Mouse (Mus musculus) C2C12 (cell line): ENCODE data around the gene Tmc8. TPM values are rescaled to one million over a fixed set of nuclear protein-coding genes. Genes with fewer than 3 reads are reported as not detected.
A peak's percentile ranks its signal among the peaks of the same experiment; 100 is the strongest.

Source experiments
- H3K27me3 ChIP-seq: one replicate; pipeline ENCODE4 v1.6.1; 2011; ENCODE audit not compliant: control insufficient read depth, insufficient read depth, insufficient read length
- H3K36me3 ChIP-seq: one replicate; pipeline ENCODE4 v1.6.1; 2011; ENCODE audit not compliant: control insufficient read depth, insufficient read depth
- H3K4me3 ChIP-seq: one replicate; pipeline ENCODE4 v1.5.1; 2011; ENCODE audit warnings: mild to moderate bottlenecking, control low read depth; ENCODE audit not compliant: poor library complexity, insufficient read depth, severe bottlenecking
- H3K79me2 ChIP-seq: one replicate; pipeline ENCODE4 v1.6.1; 2011; ENCODE audit not compliant: control insufficient read depth, insufficient read depth
- H3K79me3 ChIP-seq: one replicate; pipeline ENCODE4 v1.6.1; 2011; ENCODE audit warnings: low read depth, control low read depth
- H3ac ChIP-seq: one replicate; pipeline ENCODE3; 2011; ENCODE audit warnings: low read depth; ENCODE audit not compliant: control insufficient read depth, insufficient read length
- CEBPB ChIP-seq: IDR thresholded peaks from one replicate; pipeline ENCODE4 v1.6.1; 2011; ENCODE audit warnings: low read depth, mild to moderate bottlenecking, control low read depth, moderate library complexity
- CTCF ChIP-seq: IDR thresholded peaks from one replicate; pipeline ENCODE4 v1.5.1; 2011; ENCODE audit not compliant: control insufficient read depth, insufficient read depth, insufficient read length
- FOSL1 ChIP-seq: IDR thresholded peaks from one replicate; pipeline ENCODE4 v1.8.0; 2011; ENCODE audit warnings: mild to moderate bottlenecking, low read length; ENCODE audit not compliant: poor library complexity, insufficient read depth, severe bottlenecking
- MAX ChIP-seq: IDR thresholded peaks from one replicate; pipeline ENCODE4 v1.6.1; 2011; ENCODE audit warnings: mild to moderate bottlenecking, control low read depth
- MYOD1 ChIP-seq: IDR thresholded peaks from one replicate; pipeline ENCODE4 v1.6.1; 2011; ENCODE audit warnings: low read depth; ENCODE audit not compliant: control insufficient read depth, insufficient read length
- MYOG ChIP-seq: IDR thresholded peaks from one replicate; pipeline ENCODE4 v1.6.1; 2011; ENCODE audit not compliant: control insufficient read depth, insufficient read length; ENCODE audit errors: extremely low read depth
- USF1 ChIP-seq: IDR thresholded peaks from one replicate; pipeline ENCODE4 v1.6.1; 2011; ENCODE audit warnings: low read depth, mild to moderate bottlenecking, control low read depth, moderate library complexity
- polyA plus RNA-seq: library from polyadenylated mRNA; unstranded; fragments of >200 nt; fragmentation: generic; extraction: Trizol; gene quantifications from one replicate; pipeline ENCODE4 v1.2.1, GENCODE M21; 2012; ENCODE audit warnings: missing spikeins

The Tmc8 gene
- polyA plus RNA-seq, 1 experiment: 0.09 TPM

DNA sequence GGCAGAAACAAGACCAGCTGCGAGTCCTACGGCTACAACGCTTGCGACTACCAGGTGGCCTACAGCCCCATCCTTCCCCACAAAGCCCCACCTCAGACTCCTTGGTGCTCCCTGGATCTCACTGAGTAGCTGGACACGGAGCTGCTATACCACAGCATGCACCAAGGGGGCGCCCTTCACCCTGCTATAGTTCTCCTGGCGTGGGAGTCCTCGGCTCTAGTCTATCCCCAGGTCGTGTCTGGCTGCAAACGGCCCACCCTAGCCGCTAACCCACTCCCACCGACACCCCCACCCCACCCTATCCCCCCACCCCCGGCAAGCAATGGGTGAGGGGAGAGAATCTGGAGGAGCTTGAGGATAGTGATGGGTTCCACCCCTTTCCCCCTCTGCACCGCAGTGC, 8.4 kb downstream of the Tmc8 start:
- no peaks in the 10 kb centered on the region for H3K36me3 ChIP-seq
- H3K79me2 ChIP-seq: no peaks in the 10 kb centered on the region
- TF ChIP-seq CTCF (peak; percentile 91), MYOG (no peak)
- H3ac ChIP-seq: no peak overlapping the region
- H3K27me3 ChIP-seq: no peaks in the 10 kb centered on the region
- no peak overlapping the region for H3K4me3 ChIP-seq
- H3K79me3 ChIP-seq: no peaks in the 10 kb centered on the region

DNA sequence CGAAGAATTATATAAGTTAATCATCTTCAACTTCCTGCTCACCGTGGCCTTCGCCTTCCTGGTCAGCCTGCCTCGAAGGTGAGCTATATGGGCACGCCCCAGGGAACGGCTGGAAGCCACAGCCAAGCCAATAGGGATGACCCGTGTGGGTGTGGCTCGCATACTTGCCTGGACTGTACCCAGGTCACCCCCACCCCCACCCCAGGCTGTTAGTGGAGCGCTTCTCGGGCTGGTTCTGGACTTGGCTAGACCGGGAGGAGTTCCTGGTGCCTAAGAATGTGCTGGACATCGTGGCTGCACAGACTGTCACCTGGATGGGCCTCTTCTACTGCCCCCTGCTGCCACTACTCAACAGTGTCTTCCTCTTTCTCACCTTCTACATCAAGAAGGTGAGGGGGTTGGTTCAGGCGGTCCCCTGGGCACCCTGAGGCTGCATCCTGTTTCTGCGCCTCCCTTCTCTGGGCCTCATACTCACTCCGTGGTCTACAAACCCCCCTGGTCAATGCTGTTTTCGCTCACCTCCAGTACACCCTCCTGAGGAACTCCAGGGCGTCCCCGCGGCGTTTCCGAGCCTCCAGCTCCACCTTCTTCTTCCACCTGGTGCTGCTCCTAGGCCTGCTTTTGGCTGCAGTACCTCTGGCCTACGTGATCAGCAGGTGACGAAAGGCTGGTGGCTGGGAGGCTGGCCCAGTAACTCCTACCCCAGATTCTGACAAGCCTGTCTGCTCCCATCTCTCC, 9.0 kb downstream of the Tmc8 start:
- Histone ChIP-seq H3K36me3 (no peaks in the 10 kb centered on the region), H3K4me3 (no peak overlapping the region), H3K79me2 (no peaks in the 10 kb centered on the region), H3K79me3 (no peaks in the 10 kb centered on the region), H3K27me3 (no peaks in the 10 kb centered on the region), H3ac (no peak overlapping the region)
- TF ChIP-seq USF1 (no peak), MAX (no peak), CTCF (no peak), MYOG (no peak), CEBPB (no peak), FOSL1 (no peak), MYOD1 (no peak)

DNA sequence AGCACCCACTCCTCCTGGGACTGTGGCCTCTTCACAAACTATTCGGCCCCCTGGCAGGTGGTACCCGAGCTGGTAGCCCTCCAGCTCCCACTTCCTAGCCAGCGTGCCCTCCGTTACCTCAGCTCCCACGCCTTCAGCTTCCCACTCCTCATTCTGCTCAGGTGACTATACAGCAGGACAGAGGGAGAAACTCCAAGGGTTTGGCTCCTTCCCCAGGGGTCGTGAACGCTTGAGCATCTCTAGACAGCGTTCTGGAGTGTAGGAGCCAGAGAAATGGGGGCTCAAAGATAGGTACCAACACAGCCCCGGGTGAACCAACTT, 9.5 kb downstream of the Tmc8 start:
- Histone ChIP-seq H3K4me3 (no peak overlapping the region), H3K79me2 (no peaks in the 10 kb centered on the region), H3K27me3 (no peaks in the 10 kb centered on the region), H3K79me3 (no peaks in the 10 kb centered on the region), H3ac (no peak overlapping the region), H3K36me3 (no peaks in the 10 kb centered on the region)
- TF ChIP-seq MYOG: no peak
- TF ChIP-seq MYOD1: no peak
- TF ChIP-seq MAX: no peak
- no peak for TF ChIP-seq CEBPB
- TF ChIP-seq CTCF: no peak
- no peak for TF ChIP-seq FOSL1
- no peak for TF ChIP-seq USF1

DNA sequence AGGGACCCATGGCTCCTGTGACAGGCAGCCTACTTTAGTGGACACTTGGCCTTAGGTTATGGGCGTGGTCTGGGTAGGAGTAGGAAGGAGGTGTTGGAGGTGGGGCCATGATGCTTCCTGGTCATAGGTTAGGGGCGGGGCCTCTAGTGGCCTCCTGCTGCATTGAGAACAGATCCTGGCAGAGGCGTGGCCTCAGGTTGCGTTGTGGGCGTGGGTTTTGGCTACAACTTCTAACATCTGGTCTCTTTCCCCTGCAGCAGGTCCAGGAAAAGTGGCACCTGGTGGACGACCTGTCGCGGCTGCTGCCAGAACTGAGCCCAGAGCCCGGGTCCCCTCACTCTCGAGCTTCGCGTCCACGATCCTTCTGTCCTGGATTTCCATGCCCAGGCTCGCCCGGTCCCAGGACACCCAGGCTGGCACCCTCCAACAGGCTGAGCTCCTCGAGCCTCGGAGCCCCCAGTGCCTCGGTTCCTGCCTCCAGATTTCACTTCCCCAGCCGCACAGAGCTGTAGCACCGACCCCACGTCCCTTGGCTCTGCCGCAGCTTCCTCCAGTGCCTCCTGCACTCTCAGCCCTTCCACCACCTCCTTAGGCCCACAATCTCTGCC, 10.5 kb downstream of the Tmc8 start:
- Histone ChIP-seq H3K27me3 (no peaks in the 10 kb centered on the region), H3ac (no peak overlapping the region), H3K79me2 (no peaks in the 10 kb centered on the region), H3K36me3 (no peaks in the 10 kb centered on the region), H3K79me3 (no peaks in the 10 kb centered on the region), H3K4me3 (no peak overlapping the region)
- TF ChIP-seq CTCF (no peak), MYOD1 (no peak), MYOG (no peak), FOSL1 (no peak), MAX (no peak), USF1 (no peak), CEBPB (no peak)

DNA sequence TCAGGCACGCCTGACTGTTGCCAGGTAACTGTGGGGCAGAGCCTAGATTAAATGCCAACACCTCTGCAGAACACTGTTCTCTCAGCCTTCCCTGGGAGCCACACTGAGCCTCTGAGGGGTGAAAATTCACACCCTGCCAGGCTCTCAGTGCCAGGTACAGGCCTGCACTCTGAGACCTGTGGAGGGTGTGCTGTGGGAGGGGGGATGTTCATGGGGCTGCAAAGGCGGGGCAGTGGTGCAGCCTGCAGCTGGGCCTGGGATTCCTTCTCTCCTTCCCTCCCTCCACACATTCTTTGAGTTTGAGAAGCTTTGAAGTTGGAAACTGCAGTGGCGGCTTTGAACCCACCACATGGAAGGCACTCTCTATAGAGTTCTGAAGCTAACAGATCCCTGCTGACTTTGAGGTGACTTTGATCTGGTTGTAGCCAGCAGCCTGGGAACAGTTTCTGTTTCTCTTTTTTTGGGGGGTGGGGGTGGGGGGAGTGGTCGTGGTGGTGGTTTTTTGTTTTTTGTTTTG, 12.2 kb downstream of the Tmc8 start:
- TF ChIP-seq CEBPB (no peak), CTCF (no peak), MAX (no peak), USF1 (no peak), MYOD1 (no peak), FOSL1 (no peak), MYOG (no peak)
- no peak overlapping the region for H3ac ChIP-seq
- no peaks in the 10 kb centered on the region for H3K79me2 ChIP-seq
- no peaks in the 10 kb centered on the region for H3K36me3 ChIP-seq
- no peak overlapping the region for H3K4me3 ChIP-seq
- no peaks in the 10 kb centered on the region for H3K27me3 ChIP-seq
- no peaks in the 10 kb centered on the region for H3K79me3 ChIP-seq
